Mouse (Mus musculus) erythroblast, embryonic 14.5 days (primary cell): ENCODE data around the gene Nexn.

Source experiments
- GATA1 ChIP-seq: IDR thresholded peaks from 2 replicates; pipeline ENCODE4 v1.6.1; 2012; ENCODE audit warnings: low read length, inconsistent platforms, mixed read lengths
- TAL1 ChIP-seq: IDR thresholded peaks from 3 replicates; pipeline ENCODE4 v1.6.1; 2012; ENCODE audit warnings: low read length, inconsistent platforms, mixed read lengths

DNA sequence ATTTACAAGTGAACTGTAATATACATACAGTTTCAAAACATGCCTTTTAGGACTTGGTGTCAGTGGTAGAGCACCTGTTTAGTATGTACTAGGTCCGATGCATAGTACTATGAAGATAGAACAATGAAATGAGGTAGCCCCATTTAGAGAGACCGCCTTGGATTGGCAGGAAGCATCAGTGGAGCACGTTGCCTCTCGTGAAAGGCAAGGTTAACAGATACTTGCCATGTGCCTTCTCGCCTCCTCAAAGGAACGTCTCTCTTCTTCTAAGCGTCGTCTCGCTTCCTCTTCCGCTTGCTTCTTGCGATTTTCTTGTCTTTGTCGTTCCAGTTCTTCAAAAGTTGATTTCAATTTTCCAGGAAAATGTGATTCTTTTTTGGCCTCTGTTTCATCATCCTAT lies 18.4 kb downstream of the Nexn start:
- TF ChIP-seq TAL1: no peak
- TF ChIP-seq GATA1: no peak
